Mouse (Mus musculus): Measurements from ENCODE around the gene Cdc7. TPM values are rescaled to one million over a fixed set of nuclear protein-coding genes. Genes with fewer than 3 reads are reported as not detected.

Cdc7 gene
- 10.3 and 17.1 TPM in 2 replicates for polyA plus RNA-seq (2011; ENCODE audit: insufficient read length, low read depth, missing spikeins)

DNA sequence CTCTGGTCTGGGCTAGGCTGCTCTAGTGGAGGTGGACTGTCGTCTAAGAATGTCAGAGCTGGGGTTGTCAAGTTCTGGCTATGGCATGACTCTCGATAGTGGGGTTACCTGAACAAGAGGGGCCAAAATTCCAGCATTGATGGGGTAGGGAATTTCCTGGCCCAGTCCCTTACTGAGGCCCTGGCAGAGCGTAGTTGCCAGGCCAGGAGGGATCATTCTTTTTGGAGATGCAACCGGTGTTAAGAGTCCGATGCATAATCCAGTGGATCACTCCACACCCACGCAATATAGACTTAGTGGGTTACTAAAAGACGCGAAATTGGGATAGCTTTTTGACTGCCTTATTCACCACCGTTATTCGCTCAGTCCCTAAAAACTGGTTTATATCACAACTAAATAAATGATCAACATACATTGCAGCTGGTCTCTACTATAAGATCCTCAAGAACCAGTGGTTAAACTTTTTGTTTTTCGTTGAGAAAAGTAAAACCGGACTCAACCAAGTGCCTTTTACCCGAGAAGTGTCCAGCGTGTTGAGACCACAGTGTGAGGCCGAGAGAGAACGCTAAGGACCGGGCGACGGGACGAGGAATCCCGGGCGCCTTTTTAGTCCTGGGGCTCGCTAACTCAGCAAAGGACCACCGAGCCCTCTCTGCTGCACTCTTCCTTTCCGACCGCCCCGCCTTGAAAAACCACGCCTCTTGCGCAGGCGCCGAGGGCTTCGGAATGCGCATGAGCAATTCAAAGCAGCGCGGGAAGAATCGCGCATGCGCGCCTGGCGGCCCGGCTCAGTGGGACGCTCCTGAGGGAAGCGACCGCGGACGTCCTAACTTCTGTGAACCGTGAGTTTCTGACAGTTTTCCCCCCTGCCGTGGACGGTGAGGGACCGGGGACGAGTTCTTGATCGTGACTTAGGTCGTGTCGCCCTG, at the start of gene Cdc7:
TSS of gene Cdc7 (plus strand) at position 739 of the 929 bp plus-strand sequence.
- Histone ChIP-seq H3K4me1 (ENCODE audit: control insufficient read depth, insufficient read depth, low read length) (no peaks in the 10 kb centered on the region), H3K27ac (ENCODE audit: insufficient read depth, low read length) (no peak within 1 kb of the TSS), H3K4me3 (ENCODE audit: insufficient read depth, low read length) (peak within 1 kb of the TSS; percentile 76)
- TF ChIP-seq POLR2A (IDR thresholded peaks at IDR 0.05; ENCODE audit: low read depth, low read length) (peak; percentile 85), CTCF (IDR thresholded peaks at IDR 0.05; ENCODE audit: borderline replicate concordance, insufficient read depth, low read length) (no peak)

DNA sequence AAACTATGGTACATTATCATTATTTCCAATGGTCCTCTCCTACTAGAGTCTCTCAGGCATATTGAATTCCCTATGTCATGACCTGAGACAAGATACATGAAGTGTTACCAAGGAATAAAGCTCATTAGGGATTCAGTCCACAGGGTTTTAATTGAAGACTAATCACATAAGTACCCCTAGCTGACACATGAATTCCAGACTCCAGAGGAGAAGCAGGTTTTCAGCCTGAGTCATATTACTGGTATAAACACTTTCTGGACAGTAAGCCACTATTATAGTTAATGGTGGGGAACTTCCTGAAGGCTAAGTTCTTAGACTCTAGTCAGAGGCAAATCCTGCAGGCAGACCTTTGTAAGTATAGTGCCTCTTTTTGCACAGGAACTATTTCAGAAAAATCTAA, 44.8 kb upstream of the Cdc7 start:
- no peaks in the 10 kb centered on the region for H3K4me1 ChIP-seq (ENCODE audit: control insufficient read depth, insufficient read depth, low read length)
- no peak for TF ChIP-seq POLR2A (IDR thresholded peaks at IDR 0.05; ENCODE audit: low read depth, low read length)
- no peak for TF ChIP-seq CTCF (IDR thresholded peaks at IDR 0.05; ENCODE audit: borderline replicate concordance, insufficient read depth, low read length)
- no peak overlapping the region for H3K27ac ChIP-seq (ENCODE audit: insufficient read depth, low read length)
- H3K4me3 ChIP-seq (ENCODE audit: insufficient read depth, low read length) = no peak overlapping the region

DNA sequence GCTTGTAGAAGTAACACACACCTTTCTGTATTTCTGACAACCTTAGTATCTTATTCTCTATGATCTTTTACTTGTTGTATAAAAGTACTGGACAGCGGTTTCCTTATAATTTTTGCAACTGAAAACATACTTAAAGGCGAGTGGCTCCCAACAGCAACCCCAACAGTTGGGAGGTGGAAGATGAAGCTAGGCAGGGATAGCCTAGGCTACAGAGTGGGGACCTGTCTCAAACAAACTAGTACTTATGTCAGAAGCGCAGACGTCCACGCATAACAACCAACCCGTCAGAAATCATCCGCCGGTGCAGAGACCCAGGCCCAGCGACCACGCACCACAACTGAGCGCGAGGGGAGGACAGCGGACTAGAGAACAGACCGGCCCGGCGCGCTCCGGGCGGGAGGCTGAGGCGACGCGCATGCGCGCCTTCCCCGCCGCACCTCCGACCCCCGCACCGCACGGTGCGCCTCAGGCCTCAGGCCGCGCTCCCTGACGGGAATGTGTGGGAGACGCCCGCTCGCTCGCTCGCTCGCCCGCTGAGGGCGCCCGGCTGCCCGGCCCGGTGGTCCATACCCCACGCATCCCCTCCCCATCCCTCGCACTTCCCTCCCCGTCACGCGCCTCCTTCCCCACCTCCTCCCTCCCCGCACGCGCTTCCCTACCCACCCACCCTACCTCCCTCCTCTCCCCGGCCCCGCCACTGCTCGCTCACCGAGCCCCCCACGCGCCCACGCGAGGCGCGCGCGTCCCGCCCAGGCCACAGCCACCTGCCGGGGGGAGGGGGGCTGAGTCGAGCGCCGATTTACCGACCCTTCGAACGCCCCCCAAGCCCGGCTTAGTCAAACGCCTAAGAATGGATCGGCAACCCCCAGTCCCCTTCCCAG, 38.4 kb upstream of the Cdc7 start, which contains the start of gene Hfm1:
TSS of gene Hfm1 (minus strand) at position 834 of the 881 bp plus-strand sequence.
- TF ChIP-seq CTCF (IDR thresholded peaks at IDR 0.05; ENCODE audit: borderline replicate concordance, insufficient read depth, low read length) (no peak), POLR2A (IDR thresholded peaks at IDR 0.05; ENCODE audit: low read depth, low read length) (no peak)
- H3K27ac ChIP-seq (ENCODE audit: insufficient read depth, low read length) = no peak within 1 kb of the TSS
- H3K4me1 ChIP-seq (ENCODE audit: control insufficient read depth, insufficient read depth, low read length) = no peaks in the 10 kb centered on the region
- H3K4me3 ChIP-seq (ENCODE audit: insufficient read depth, low read length) = peak within 1 kb of the TSS; percentile 53

DNA sequence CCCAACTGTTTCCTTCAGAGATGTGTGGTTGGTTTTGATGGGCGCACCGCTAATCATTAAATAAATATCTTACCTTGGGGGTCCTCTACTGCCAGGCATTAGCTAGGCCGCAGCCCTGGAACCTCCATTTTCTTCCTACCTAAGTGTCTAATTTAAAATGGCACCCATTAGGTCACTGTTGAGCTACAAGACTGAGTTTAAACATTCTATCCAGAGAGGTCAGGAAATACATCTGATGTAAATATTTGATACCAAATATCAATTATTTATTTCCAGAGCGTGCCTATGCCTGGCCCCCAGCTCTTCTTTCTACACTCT, 37.8 kb upstream of the Cdc7 start:
- H3K4me1 ChIP-seq (ENCODE audit: control insufficient read depth, insufficient read depth, low read length) = no peaks in the 10 kb centered on the region
- peak overlapping the region; percentile 53; the same call in 1 of the 2 replicates for H3K4me3 ChIP-seq (ENCODE audit: insufficient read depth, low read length)
- TF ChIP-seq CTCF (IDR thresholded peaks at IDR 0.05; ENCODE audit: borderline replicate concordance, insufficient read depth, low read length) (no peak), POLR2A (IDR thresholded peaks at IDR 0.05; ENCODE audit: low read depth, low read length) (no peak)
- H3K27ac ChIP-seq (ENCODE audit: insufficient read depth, low read length) = no peak overlapping the region

DNA sequence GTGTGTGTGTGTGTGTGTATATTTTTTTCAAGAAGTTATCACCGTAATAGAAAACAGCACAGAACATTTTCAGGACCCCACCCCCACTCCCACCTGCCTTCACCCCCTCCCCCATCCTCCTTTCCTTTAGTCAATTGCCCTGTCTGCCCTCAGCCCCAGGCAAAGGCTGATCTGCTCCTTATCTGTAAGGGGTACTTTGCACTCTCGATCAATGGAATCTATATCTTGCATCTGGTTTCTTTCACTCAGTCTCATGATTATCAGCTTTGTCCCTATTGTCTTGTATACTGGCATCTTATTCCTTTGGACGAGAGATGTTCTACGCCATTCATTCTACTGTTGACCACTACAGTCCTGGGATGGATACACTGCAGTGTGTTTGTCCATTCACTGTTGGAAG, 36.1 kb upstream of the Cdc7 start:
- Histone ChIP-seq H3K4me3 (ENCODE audit: insufficient read depth, low read length) (no peak overlapping the region), H3K4me1 (ENCODE audit: control insufficient read depth, insufficient read depth, low read length) (no peaks in the 10 kb centered on the region), H3K27ac (ENCODE audit: insufficient read depth, low read length) (no peak overlapping the region)
- no peak for TF ChIP-seq POLR2A (IDR thresholded peaks at IDR 0.05; ENCODE audit: low read depth, low read length)
- TF ChIP-seq CTCF (IDR thresholded peaks at IDR 0.05; ENCODE audit: borderline replicate concordance, insufficient read depth, low read length) = no peak

DNA sequence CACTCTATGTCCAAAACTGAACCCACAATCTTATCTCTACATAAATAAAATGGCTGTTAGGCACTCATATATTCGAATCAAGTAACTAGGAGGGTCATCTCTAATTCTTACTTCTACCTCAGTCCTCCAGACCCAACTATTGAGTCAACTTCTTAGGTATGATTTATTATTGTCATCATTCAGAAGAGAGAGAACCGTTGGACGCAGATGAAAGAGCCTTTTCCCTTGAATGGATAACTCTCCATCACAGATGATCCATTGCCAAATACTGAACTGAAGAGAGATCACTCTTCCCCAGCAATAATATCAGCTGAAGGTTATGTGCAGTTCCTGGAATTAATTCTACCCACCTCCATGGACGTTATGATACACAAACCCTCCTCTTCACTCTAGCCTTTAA, 17.8 kb upstream of the Cdc7 start:
- Histone ChIP-seq H3K4me1 (ENCODE audit: control insufficient read depth, insufficient read depth, low read length) (no peaks in the 10 kb centered on the region), H3K4me3 (ENCODE audit: insufficient read depth, low read length) (no peak overlapping the region), H3K27ac (ENCODE audit: insufficient read depth, low read length) (no peak overlapping the region)
- TF ChIP-seq POLR2A (IDR thresholded peaks at IDR 0.05; ENCODE audit: low read depth, low read length) (no peak), CTCF (IDR thresholded peaks at IDR 0.05; ENCODE audit: borderline replicate concordance, insufficient read depth, low read length) (no peak)

DNA sequence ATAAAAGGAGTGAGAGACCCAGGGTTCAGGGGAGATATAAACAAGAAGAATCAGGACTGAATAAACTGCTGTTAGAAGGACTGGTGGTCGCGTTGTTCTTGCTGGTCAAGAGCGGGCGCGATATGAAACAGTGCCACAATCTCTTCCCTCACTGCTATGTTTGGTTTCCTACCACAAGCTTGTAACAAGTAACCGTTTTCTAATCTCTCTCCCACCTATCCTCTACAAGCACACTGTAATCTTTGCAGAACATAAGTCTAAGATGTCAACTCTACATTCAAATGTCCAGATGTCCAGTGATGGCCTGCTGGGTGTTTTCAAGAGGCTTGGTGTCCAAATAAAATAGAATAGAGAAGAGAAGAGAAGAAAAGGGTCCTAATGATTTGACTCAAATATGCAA, 15.4 kb upstream of the Cdc7 start:
- Histone ChIP-seq H3K4me1 (ENCODE audit: control insufficient read depth, insufficient read depth, low read length) (no peaks in the 10 kb centered on the region), H3K27ac (ENCODE audit: insufficient read depth, low read length) (no peak overlapping the region), H3K4me3 (ENCODE audit: insufficient read depth, low read length) (no peak overlapping the region)
- no peak for TF ChIP-seq CTCF (IDR thresholded peaks at IDR 0.05; ENCODE audit: borderline replicate concordance, insufficient read depth, low read length)
- no peak for TF ChIP-seq POLR2A (IDR thresholded peaks at IDR 0.05; ENCODE audit: low read depth, low read length)

DNA sequence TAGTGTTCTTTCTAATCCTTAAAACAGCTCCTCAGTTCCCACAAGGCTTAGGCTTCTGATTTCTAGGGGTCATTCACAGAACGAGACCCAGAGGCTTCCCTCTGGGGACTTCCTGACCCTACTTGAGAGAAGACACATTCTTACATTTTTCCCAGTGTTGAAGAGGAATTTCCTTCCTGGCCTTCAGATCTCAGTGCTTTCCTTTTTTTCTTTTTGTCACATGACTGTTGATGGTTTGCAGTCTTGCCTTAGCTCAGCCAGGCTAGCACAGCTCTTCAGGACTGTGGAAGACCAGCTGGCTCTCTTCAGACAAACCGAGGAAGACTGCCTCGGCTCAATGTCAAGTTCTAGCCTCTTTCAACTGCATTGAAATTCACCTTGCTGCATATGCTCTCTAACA, 7.7 kb upstream of the Cdc7 start:
- no peak for TF ChIP-seq CTCF (IDR thresholded peaks at IDR 0.05; ENCODE audit: borderline replicate concordance, insufficient read depth, low read length)
- no peak for TF ChIP-seq POLR2A (IDR thresholded peaks at IDR 0.05; ENCODE audit: low read depth, low read length)
- H3K4me1 ChIP-seq (ENCODE audit: control insufficient read depth, insufficient read depth, low read length) = no peaks in the 10 kb centered on the region
- H3K27ac ChIP-seq (ENCODE audit: insufficient read depth, low read length) = no peak overlapping the region
- H3K4me3 ChIP-seq (ENCODE audit: insufficient read depth, low read length) = no peak overlapping the region

DNA sequence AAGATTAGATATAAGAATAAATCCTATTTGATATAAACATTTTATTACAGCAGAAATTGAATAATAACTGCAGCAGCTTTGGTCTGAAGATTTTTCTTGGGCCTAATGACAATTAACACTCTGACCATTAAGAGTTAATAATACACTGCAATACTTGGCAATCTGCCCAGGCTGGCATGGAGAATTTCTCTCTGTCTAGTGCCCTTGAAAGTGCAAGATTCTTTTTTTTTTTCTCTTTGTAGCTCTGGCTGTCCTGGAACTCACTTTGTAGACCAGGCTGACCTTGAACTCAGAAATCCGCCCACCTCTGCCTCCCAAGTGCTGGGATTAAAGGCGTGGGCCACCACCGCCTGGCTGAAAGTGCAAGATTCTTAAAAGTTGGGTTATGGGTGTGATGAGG, 5.1 kb upstream of the Cdc7 start:
- Histone ChIP-seq H3K4me1 (ENCODE audit: control insufficient read depth, insufficient read depth, low read length) (no peaks in the 10 kb centered on the region), H3K4me3 (ENCODE audit: insufficient read depth, low read length) (no peak overlapping the region), H3K27ac (ENCODE audit: insufficient read depth, low read length) (no peak overlapping the region)
- no peak for TF ChIP-seq POLR2A (IDR thresholded peaks at IDR 0.05; ENCODE audit: low read depth, low read length)
- no peak for TF ChIP-seq CTCF (IDR thresholded peaks at IDR 0.05; ENCODE audit: borderline replicate concordance, insufficient read depth, low read length)

Data from embryonic fibroblast, embryonic 13.5 days (primary cell).